Mouse (Mus musculus) left cerebral cortex, postnatal 14 days (tissue): ENCODE measurements at regions not wholly inside any gene's neighbourhood (a gene's known extent, or its start where the extent isn't known, plus 50 kb on each side); places are given as distances from the start of the nearest gene placed in this dataset.

Experiments
- DNase-seq, 2 experiments: peaks; one replicate each; pipeline ENCODE4 v3.0.0; 2021 to 2022; ENCODE audit warnings: low spot score in 2 of 2, mixed read lengths in 1 of 2
- intact Hi-C: fragments of 180-260 bp; cut with DNase I; formaldehyde crosslinking; loops from one replicate; pipeline ENCODE4 v1.15.1; 2025

- DNase-seq: no peak
- intact Hi-C loops: no loop called here
Observed at GRCm38 (mm10) chr1:81618880-81619279, 542.1 kb downstream of the Nyap2 start.

GRCm38 (mm10) chr1:81624141-81624540 lies 547.4 kb downstream of the Nyap2 start:
- intact Hi-C loops: no loop called here
- DNase-seq: no peak

- intact Hi-C loops: no loop called here
- no peak for DNase-seq
Observed at GRCm38 (mm10) chr1:81632704-81633103, 556.0 kb downstream of the Nyap2 start.

GRCm38 (mm10) chr1:81637357-81637756 lies 560.6 kb downstream of the Nyap2 start:
- DNase-seq: no peak
- intact Hi-C loops: no loop called here

- intact Hi-C loops: no loop called here
Observed at GRCm38 (mm10) chr1:81652990-81653717, 576.4 kb downstream of the Nyap2 start.

GRCm38 (mm10) chr1:81661245-81661644 lies 571.7 kb upstream of the Gm9747 start:
- intact Hi-C loops: no loop called here
- no peak for DNase-seq

More at GRCm38 (mm10) chr1:81652990-81653717, 576.4 kb downstream of the Nyap2 start:
- peak in 1 of 2 experiments; percentile 2 for DNase-seq

- intact Hi-C loops: no loop called here
Observed at GRCm38 (mm10) chr1:81671142-81671541, 561.8 kb upstream of the Gm9747 start.

GRCm38 (mm10) chr1:81671725-81672124 lies 561.2 kb upstream of the Gm9747 start:
- intact Hi-C loops: no loop called here
- DNase-seq: no peak

More at GRCm38 (mm10) chr1:81671142-81671541, 561.8 kb upstream of the Gm9747 start:
- DNase-seq: no peak

GRCm38 (mm10) chr1:81675576-81676342 lies 557.2 kb upstream of the Gm9747 start:
- intact Hi-C loops: no loop called here
- DNase-seq: no peak

GRCm38 (mm10) chr1:81677768-81678400 lies 555.0 kb upstream of the Gm9747 start:
- no peak for DNase-seq
- intact Hi-C loops: no loop called here

GRCm38 (mm10) chr1:81696129-81696528 lies 536.8 kb upstream of the Gm9747 start:
- intact Hi-C loops: no loop called here
- no peak for DNase-seq

GRCm38 (mm10) chr1:81709169-81709568 lies 523.7 kb upstream of the Gm9747 start:
- DNase-seq: no peak
- intact Hi-C loops: no loop called here

- intact Hi-C loops: no loop called here
- DNase-seq: no peak
Observed at GRCm38 (mm10) chr1:81717091-81717490, 515.8 kb upstream of the Gm9747 start.

- intact Hi-C loops: no loop called here
- DNase-seq: no peak
Observed at GRCm38 (mm10) chr1:81718233-81718632, 514.7 kb upstream of the Gm9747 start.

GRCm38 (mm10) chr1:81724859-81725258 lies 508.1 kb upstream of the Gm9747 start:
- DNase-seq: no peak
- intact Hi-C loops: no loop called here

GRCm38 (mm10) chr1:81726268-81727132 lies 506.4 kb upstream of the Gm9747 start:
- DNase-seq: no peak
- intact Hi-C loops: no loop called here

- no peak for DNase-seq
- intact Hi-C loops: no loop called here
Observed at GRCm38 (mm10) chr1:81737111-81737833, 495.6 kb upstream of the Gm9747 start.

GRCm38 (mm10) chr1:81738384-81738783 lies 494.5 kb upstream of the Gm9747 start:
- no peak for DNase-seq
- intact Hi-C loops: no loop called here

GRCm38 (mm10) chr1:81739392-81739791 lies 493.5 kb upstream of the Gm9747 start:
- intact Hi-C loops: no loop called here
- no peak for DNase-seq
